Mouse (Mus musculus) hindbrain, embryonic 11.5 days (tissue): ENCODE results near the gene Fam161a. TPM values are rescaled to one million over a fixed set of nuclear protein-coding genes. Genes with fewer than 3 reads are reported as not detected.

ENCODE experiments used
- ATAC-seq: fragments of 200-750 bp; cut with Nextera tagmentation; 2 replicates; pipeline ENCODE4 v1.8.0; 2017; ENCODE audit warnings: mild to moderate bottlenecking, moderate TSS enrichment, moderate library complexity; ENCODE audit not compliant: low FRiP score
- DNase-seq: peaks from one replicate; pipeline ENCODE4 v3.0.0-alpha.2; 2015; ENCODE audit warnings: low spot score
- H3K27ac ChIP-seq: fragments of 300-500 bp; sonication (generic); 2 replicates; pipeline ENCODE4 v1.5.1; 2014; ENCODE audit warnings: mild to moderate bottlenecking, low read depth, low read length
- H3K27me3 ChIP-seq: fragments of 300-500 bp; sonication (generic); 2 replicates; pipeline ENCODE4 v1.6.1; 2014; ENCODE audit warnings: mild to moderate bottlenecking, low read length, moderate library complexity, mixed read lengths; ENCODE audit not compliant: control insufficient read depth, insufficient read depth
- H3K36me3 ChIP-seq: fragments of 300-500 bp; sonication (generic); 2 replicates; pipeline ENCODE4 v1.6.1; 2014; ENCODE audit warnings: mild to moderate bottlenecking, low read length, moderate library complexity, mixed read lengths; ENCODE audit not compliant: control insufficient read depth, insufficient read depth
- H3K4me1 ChIP-seq: fragments of 300-500 bp; sonication (generic); replicated peaks from 2 replicates; pipeline ENCODE4 v1.6.1; 2014; ENCODE audit warnings: low read length, mixed read lengths; ENCODE audit not compliant: control insufficient read depth, insufficient read depth
- H3K4me2 ChIP-seq: fragments of 300-500 bp; sonication (generic); replicated peaks from 2 replicates; pipeline ENCODE4 v1.6.1; 2014; ENCODE audit warnings: mild to moderate bottlenecking, low read depth, low read length
- H3K4me3 ChIP-seq: fragments of 300-500 bp; sonication (generic); 2 replicates; pipeline ENCODE4 v1.5.1; 2014; ENCODE audit warnings: low read depth, low read length
- H3K9ac ChIP-seq: fragments of 300-500 bp; sonication (generic); 2 replicates; pipeline ENCODE4 v1.6.1; 2014; ENCODE audit warnings: low read depth, low read length
- H3K9me3 ChIP-seq: fragments of 300-500 bp; sonication (generic); 2 replicates; pipeline ENCODE4 v1.6.1; 2016; ENCODE audit warnings: low read length; ENCODE audit not compliant: control insufficient read depth
- WGBS: fragments of 180-500 bp; shearing (Covaris S2); extraction: QIAGEN DNeasy Blood & Tissue Kit; methylation state at CpG from one replicate; pipeline ENCODE4 v1.1.7; 2014; 5-methylcytosine and 5-hydroxymethylcytosine counted together
- polyA plus RNA-seq: library from polyadenylated mRNA; unstranded; fragments of >200 nt; fragmentation: Nextera tagmentation; extraction: Ambion mirVana; gene quantifications from 2 replicates; pipeline ENCODE4 v1.2.1, GENCODE M21; 2014

The Fam161a gene
- polyA plus RNA-seq, 1 experiment from 2014 or later = 6.9 TPM

- no peaks in the 10 kb centered on the region for H3K27me3 ChIP-seq
- no peak overlapping the region for H3K4me2 ChIP-seq
- no peaks in the 10 kb centered on the region for H3K4me1 ChIP-seq
- no peaks in the 10 kb centered on the region for H3K36me3 ChIP-seq
- DNase-seq (no peak), ATAC-seq (no peak)
- 100% methylated on average over 1 of the region's 1 CpGs for WGBS
- no peak overlapping the region for H3K9ac ChIP-seq
- no peak overlapping the region for H3K27ac ChIP-seq
- no peaks in the 10 kb centered on the region for H3K9me3 ChIP-seq
- H3K4me3 ChIP-seq = no peak overlapping the region
Observed at GRCm38 (mm10) chr11:23078541-23078940, 71.2 kb downstream of the Fam161a start.

Other genes starting within 250 kb of the Fam161a start
- gene B3gnt2, start 146.6 kb upstream of the Fam161a start, polyA plus RNA-seq = 1.7 and 3.0 TPM in 2 replicates
- 4.7 and 5.2 TPM in 2 replicates for gene Zrsr1, start 35.5 kb upstream of the Fam161a start, polyA plus RNA-seq
- gene Gm28048, start 25.4 kb upstream of the Fam161a start, polyA plus RNA-seq = 4.8 and 6.1 TPM in 2 replicates
- gene Commd1, start 25.1 kb upstream of the Fam161a start, polyA plus RNA-seq = 401 and 411 TPM in 2 replicates
- 446 and 457 TPM in 2 replicates for gene Cct4, start 17.0 kb upstream of the Fam161a start, polyA plus RNA-seq
- gene Xpo1, start 248.5 kb downstream of the Fam161a start, polyA plus RNA-seq = 148 and 161 TPM in 2 replicates